Mouse (Mus musculus): ENCODE data around the gene Kcnip1.

DNA sequence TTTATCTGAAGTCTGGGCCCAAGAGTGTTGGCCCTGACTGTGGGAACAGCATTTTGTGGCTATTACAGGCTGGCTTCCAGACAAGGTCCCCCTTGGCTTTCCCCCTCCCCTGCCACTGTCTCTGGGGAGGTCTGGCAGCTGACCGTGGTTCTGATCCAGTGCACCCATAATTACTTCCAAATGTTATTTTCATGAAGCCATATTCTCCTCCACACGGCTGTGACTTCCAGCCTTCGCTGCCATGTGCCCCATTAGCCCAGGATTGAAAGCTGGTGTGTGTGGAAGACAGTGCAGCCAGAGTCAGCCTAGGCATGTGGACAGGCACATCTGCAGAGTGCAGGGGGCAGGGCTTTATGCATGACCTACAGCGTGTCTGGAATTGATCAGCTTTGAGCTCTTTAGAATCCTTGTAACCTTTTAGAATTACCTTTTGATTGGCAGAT lies 240.5 kb downstream of the Kcnip1 start:
- TF ChIP-seq POLR2A (IDR thresholded peaks at IDR 0.05; ENCODE audit: control insufficient read depth, extremely low read depth, insufficient read depth, low read length, poor library complexity) (no peak), CTCF (IDR thresholded peaks at IDR 0.05; ENCODE audit: borderline replicate concordance, control insufficient read depth, extremely low read depth, insufficient read depth, low read length, poor library complexity) (no peak)
